Mouse (Mus musculus): ENCODE results near the gene Depp1.

Gene Depp1

DNA sequence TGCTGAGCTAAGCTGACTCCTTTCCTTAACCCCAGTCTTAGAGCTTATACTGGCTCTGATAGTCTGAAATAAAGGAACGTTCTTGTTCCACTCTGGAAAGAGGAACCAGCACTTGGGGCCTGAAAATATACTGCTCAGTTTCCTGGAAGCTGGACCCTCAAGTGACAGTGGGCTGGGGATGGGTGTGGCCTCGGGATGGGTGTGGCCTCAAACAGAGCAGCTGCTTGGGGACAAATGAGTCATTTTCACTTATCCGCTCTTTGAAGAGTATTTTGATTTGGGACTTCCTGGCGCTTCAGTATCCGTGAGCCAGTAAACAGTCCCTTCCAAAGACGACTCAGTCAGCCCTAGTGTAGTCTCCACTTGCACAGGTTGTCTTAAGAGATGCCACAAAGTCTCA is 31.9 kb downstream of the Depp1 start:
- no peak for DNase-seq (ENCODE audit: low spot score)

DNA sequence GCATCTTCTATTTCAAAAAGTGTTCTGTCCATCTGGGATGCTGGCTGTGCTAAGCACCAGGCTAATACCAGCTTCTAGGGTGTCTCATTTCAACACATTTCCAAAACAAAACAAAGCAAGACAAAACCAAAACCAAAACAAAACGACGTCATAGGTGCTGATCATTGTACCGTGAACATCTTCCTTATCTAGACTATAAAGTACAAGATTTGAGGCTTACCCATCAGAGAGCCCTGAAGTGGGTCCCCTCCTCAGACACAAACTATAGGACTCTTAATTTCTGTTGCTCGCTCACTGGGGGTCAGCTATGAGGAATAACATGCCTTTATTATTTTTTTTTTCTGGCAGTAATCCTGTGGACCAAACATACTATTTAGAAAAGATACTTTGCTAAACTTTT is 43.2 kb downstream of the Depp1 start:
- no peak for DNase-seq (ENCODE audit: low spot score)

DNA sequence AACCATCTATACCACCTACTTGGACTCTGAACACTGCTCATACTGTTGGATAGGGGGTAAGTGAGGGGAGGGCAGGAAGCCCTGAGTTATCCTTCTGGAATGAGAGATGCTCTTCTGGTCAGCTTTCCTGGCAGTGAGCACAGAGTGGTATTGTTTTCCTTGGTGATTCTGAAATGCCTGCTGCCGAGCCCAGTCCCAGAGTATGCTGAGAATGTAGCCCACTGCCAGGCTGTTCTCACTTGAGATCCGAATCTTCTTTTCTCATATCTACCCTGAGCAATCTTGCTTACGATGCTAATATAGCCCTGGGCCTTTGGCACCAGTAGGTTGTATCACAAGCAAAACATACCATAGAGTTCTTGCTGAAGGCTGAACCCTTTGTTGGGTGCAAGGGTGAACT is 43.9 kb downstream of the Depp1 start:
- DNase-seq (ENCODE audit: low spot score) = no peak

DNA sequence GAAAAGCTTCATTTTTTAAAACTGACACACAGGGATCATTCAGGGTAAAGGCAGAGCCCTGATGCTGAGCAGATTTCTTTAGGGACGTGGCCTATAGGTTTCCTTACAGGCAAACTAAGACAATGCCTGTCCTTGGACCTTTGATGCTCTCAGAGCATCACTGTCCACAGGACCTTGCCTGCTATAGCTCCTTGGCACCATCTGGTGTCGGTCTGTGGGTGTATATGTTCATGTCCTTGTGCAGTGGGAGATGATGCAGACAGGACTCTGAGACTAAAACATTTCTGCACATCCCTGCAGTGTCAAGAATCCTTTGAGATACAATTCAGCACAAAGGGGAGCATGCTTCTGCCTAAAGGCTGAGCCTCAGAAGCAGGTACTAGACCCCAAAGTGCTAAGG is 47.0 kb downstream of the Depp1 start:
- no peak for DNase-seq (ENCODE audit: low spot score)

DNA sequence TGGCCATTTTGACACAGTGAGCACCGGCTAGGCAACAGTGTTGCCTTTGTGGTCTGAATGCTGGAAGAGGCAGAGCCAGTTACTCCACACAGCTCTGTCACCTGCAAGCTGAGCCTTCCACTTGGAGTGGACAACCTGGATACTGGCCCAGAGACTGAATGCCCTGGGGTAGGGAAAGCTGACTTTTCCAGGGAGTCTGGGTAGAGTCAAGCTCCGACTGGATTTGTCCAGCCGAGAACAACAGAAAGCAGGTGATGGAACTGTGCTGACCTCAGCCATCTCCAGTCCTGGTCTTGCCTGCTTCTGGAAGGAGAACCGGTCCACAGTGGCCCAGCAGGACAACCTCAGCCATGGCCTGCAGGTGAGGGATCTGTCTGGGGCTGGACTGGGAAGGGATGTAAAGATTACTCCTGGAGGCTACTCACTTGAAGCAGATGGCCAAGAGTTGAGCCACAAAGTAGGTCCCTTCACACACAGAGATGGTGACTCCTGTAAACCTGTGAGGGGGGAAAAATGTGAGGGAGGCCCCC is 47.6 kb downstream of the Depp1 start:
- DNase-seq (ENCODE audit: low spot score) = no peak

DNA sequence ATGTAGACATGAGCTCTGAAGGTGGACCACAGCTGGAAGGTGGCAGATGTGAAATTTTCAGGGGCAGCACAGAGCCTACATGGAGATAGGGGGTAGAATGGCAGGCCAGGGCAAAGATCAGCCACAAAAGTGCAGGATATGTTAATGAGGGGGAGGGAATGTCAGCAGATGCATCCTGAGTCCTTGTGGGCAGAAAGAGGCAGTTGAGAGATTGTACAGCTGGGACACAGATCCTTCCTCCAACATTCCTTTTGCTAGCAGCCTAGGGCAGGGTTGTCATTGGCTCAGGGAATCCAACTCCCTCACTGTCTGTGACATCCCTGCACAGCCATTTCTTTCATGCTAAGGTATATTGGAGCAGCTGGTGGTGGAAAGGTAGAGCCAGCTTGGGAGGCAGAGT is 50.4 kb downstream of the Depp1 start:
- DNase-seq (ENCODE audit: low spot score) = no peak

All from testis, postnatal 14 days (tissue).